Mouse (Mus musculus): Measurements from ENCODE around the gene Nutm1. TPM values are rescaled to one million over a fixed set of nuclear protein-coding genes. Genes with fewer than 3 reads are reported as not detected.
A peak's percentile ranks its signal among the peaks of the same experiment; 100 is the strongest.

The Nutm1 gene
- polyA plus RNA-seq, 1 experiment from 2014 or later: 0.02 TPM

GRCm38 (mm10) chr2:112220880-112221279, 38.2 kb downstream of the Nutm1 start:
- WGBS (ENCODE audit: insufficient replicate concordance): 55% methylated on average over 5 of the region's 5 CpGs
- Histone ChIP-seq H3K4me2 (ENCODE audit: low read depth, low read length) (no peak overlapping the region), H3K9me3 (ENCODE audit: low read length) (no peaks in the 10 kb centered on the region), H3K4me1 (ENCODE audit: insufficient read depth) (no peaks in the 10 kb centered on the region), H3K27me3 (ENCODE audit: insufficient read depth, low read length) (no peaks in the 10 kb centered on the region), H3K36me3 (replicated peaks; ENCODE audit: insufficient read depth, low read length) (no peaks in the 10 kb centered on the region), H3K9ac (replicated peaks) (no peak overlapping the region), H3K27ac (ENCODE audit: low read depth) (no peak overlapping the region), H3K4me3 (ENCODE audit: low read depth, low read length) (no peak overlapping the region)
- no peak for TF ChIP-seq EP300 (IDR thresholded peaks at IDR 0.05; ENCODE audit: low read depth)
- no peak for TF ChIP-seq CTCF (IDR thresholded peaks at IDR 0.05; ENCODE audit: low read depth)
- ATAC-seq (no peak), DNase-seq (no peak)

DNA sequence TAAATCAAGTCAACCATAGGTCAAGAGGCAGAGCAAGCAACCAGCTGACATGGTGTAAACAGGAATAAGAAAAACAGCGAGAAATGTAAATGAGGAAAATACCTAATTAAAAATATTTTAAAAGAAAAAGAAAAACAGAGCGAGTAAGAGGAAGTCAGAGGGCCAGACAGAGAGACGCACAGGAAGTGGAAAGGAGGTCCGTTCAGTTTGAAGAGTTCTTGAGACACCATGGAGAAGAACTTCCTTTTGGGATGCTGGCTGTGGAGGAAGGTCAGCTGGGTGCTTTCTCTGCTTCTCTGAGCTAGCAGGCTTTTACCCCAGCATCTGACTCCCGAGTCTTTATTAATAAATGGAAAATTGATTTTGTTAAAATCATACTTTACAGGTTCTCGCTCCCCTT, 41.5 kb downstream of the Nutm1 start:
- H3K27ac ChIP-seq (ENCODE audit: low read depth): no peak overlapping the region
- H3K4me3 ChIP-seq (ENCODE audit: low read depth, low read length): no peak overlapping the region
- ATAC-seq (no peak), DNase-seq (no peak)
- TF ChIP-seq CTCF (IDR thresholded peaks at IDR 0.05; ENCODE audit: low read depth): no peak
- TF ChIP-seq EP300 (IDR thresholded peaks at IDR 0.05; ENCODE audit: low read depth): no peak
- no peak overlapping the region for H3K9ac ChIP-seq (replicated peaks)
- H3K4me2 ChIP-seq (ENCODE audit: low read depth, low read length): no peak overlapping the region
- WGBS (ENCODE audit: insufficient replicate concordance): 56% methylated on average over 6 of the region's 6 CpGs
- no peaks in the 10 kb centered on the region for H3K4me1 ChIP-seq (ENCODE audit: insufficient read depth)
- H3K27me3 ChIP-seq (ENCODE audit: insufficient read depth, low read length): no peaks in the 10 kb centered on the region
- H3K9me3 ChIP-seq (ENCODE audit: low read length): no peaks in the 10 kb centered on the region
- no peaks in the 10 kb centered on the region for H3K36me3 ChIP-seq (replicated peaks; ENCODE audit: insufficient read depth, low read length)

DNA sequence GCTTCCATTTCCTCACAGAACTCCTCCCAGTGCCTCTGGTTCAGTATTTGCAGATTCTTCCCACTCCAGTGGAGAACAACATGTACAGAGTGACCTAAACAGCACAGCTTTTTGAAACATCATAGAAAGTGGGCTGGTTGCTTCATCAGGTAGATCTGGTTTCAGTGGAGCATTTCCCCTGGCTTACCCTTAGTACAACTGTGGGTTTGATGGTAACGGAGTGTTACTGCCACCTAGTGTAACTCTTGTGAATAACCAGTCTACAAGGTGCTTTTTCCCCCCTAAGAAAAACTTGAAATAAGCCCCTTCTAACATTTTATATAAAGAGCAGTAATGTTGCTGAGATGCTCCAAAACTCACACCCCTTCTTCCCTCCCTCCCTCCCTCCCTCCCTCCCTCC, 43.1 kb downstream of the Nutm1 start:
- Histone ChIP-seq H3K27ac (ENCODE audit: low read depth) (no peak overlapping the region), H3K4me3 (ENCODE audit: low read depth, low read length) (no peak overlapping the region), H3K4me1 (ENCODE audit: insufficient read depth) (no peaks in the 10 kb centered on the region), H3K9ac (replicated peaks) (no peak overlapping the region), H3K4me2 (ENCODE audit: low read depth, low read length) (no peak overlapping the region), H3K27me3 (ENCODE audit: insufficient read depth, low read length) (no peaks in the 10 kb centered on the region), H3K9me3 (ENCODE audit: low read length) (no peaks in the 10 kb centered on the region), H3K36me3 (replicated peaks; ENCODE audit: insufficient read depth, low read length) (no peaks in the 10 kb centered on the region)
- DNase-seq (no peak), ATAC-seq (peak; percentile 57; the same call in 1 of the 2 replicates)
- 19% methylated on average over 1 of the region's 1 CpGs for WGBS (ENCODE audit: insufficient replicate concordance)
- TF ChIP-seq EP300 (IDR thresholded peaks at IDR 0.05; ENCODE audit: low read depth): no peak
- peak; percentile 62 for TF ChIP-seq CTCF (IDR thresholded peaks at IDR 0.05; ENCODE audit: low read depth)

GRCm38 (mm10) chr2:112210699-112211098, 48.4 kb downstream of the Nutm1 start:
- no peak for DNase-seq
- Histone ChIP-seq H3K4me3 (ENCODE audit: low read depth, low read length) (no peak overlapping the region), H3K9ac (replicated peaks) (no peak overlapping the region), H3K4me1 (ENCODE audit: insufficient read depth) (no peaks in the 10 kb centered on the region), H3K9me3 (ENCODE audit: low read length) (no peaks in the 10 kb centered on the region), H3K27ac (ENCODE audit: low read depth) (no peak overlapping the region), H3K27me3 (ENCODE audit: insufficient read depth, low read length) (no peaks in the 10 kb centered on the region), H3K36me3 (replicated peaks; ENCODE audit: insufficient read depth, low read length) (no peaks in the 10 kb centered on the region), H3K4me2 (ENCODE audit: low read depth, low read length) (no peak overlapping the region)
- WGBS (ENCODE audit: insufficient replicate concordance): 74% methylated on average over 2 of the region's 2 CpGs
- no peak for TF ChIP-seq EP300 (IDR thresholded peaks at IDR 0.05; ENCODE audit: low read depth)
- TF ChIP-seq CTCF (IDR thresholded peaks at IDR 0.05; ENCODE audit: low read depth): no peak
- no peak for ATAC-seq

GRCm38 (mm10) chr2:112210142-112210541, 48.9 kb downstream of the Nutm1 start:
- DNase-seq (no peak), ATAC-seq (no peak)
- 59% methylated on average over 6 of the region's 6 CpGs for WGBS (ENCODE audit: insufficient replicate concordance)
- H3K4me3 ChIP-seq (ENCODE audit: low read depth, low read length): no peak overlapping the region
- H3K36me3 ChIP-seq (replicated peaks; ENCODE audit: insufficient read depth, low read length): no peaks in the 10 kb centered on the region
- H3K9ac ChIP-seq (replicated peaks): no peak overlapping the region
- H3K4me1 ChIP-seq (ENCODE audit: insufficient read depth): no peaks in the 10 kb centered on the region
- H3K4me2 ChIP-seq (ENCODE audit: low read depth, low read length): no peak overlapping the region
- H3K9me3 ChIP-seq (ENCODE audit: low read length): no peaks in the 10 kb centered on the region
- H3K27ac ChIP-seq (ENCODE audit: low read depth): no peak overlapping the region
- no peaks in the 10 kb centered on the region for H3K27me3 ChIP-seq (ENCODE audit: insufficient read depth, low read length)
- TF ChIP-seq CTCF (IDR thresholded peaks at IDR 0.05; ENCODE audit: low read depth) (no peak), EP300 (IDR thresholded peaks at IDR 0.05; ENCODE audit: low read depth) (no peak)

GRCm38 (mm10) chr2:112203056-112203455, 56.0 kb downstream of the Nutm1 start:
- 73% methylated on average over 6 of the region's 6 CpGs for WGBS (ENCODE audit: insufficient replicate concordance)

More at GRCm38 (mm10) chr2:112203056-112203455, 56.0 kb downstream of the Nutm1 start:
- Histone ChIP-seq H3K36me3 (replicated peaks; ENCODE audit: insufficient read depth, low read length) (no peaks in the 10 kb centered on the region), H3K27ac (ENCODE audit: low read depth) (no peak overlapping the region), H3K4me1 (ENCODE audit: insufficient read depth) (no peaks in the 10 kb centered on the region), H3K9me3 (ENCODE audit: low read length) (no peaks in the 10 kb centered on the region), H3K9ac (replicated peaks) (no peak overlapping the region), H3K4me3 (ENCODE audit: low read depth, low read length) (no peak overlapping the region), H3K27me3 (ENCODE audit: insufficient read depth, low read length) (no peaks in the 10 kb centered on the region), H3K4me2 (ENCODE audit: low read depth, low read length) (no peak overlapping the region)
- DNase-seq (no peak), ATAC-seq (no peak)
- no peak for TF ChIP-seq CTCF (IDR thresholded peaks at IDR 0.05; ENCODE audit: low read depth)
- no peak for TF ChIP-seq EP300 (IDR thresholded peaks at IDR 0.05; ENCODE audit: low read depth)

Other genes with a start within 250 kb of the Nutm1 start
- not detected in 2 replicates for gene Olfr1310, start 246.6 kb downstream of the Nutm1 start, polyA plus RNA-seq (2015; fragmentation: Nextera tagmentation; extraction: Ambion mirVana)
- gene Olfr1311, start 234.9 kb downstream of the Nutm1 start, polyA plus RNA-seq (2015; fragmentation: Nextera tagmentation; extraction: Ambion mirVana): not detected in 2 replicates
- not detected in 2 replicates for gene Olfr1312, start 209.1 kb downstream of the Nutm1 start, polyA plus RNA-seq (2015; fragmentation: Nextera tagmentation; extraction: Ambion mirVana)
- gene Olfr1313, start 181.4 kb downstream of the Nutm1 start, polyA plus RNA-seq (2015; fragmentation: Nextera tagmentation; extraction: Ambion mirVana): not detected in 2 replicates
- not detected in 2 replicates for gene Olfr1314, start 162.5 kb downstream of the Nutm1 start, polyA plus RNA-seq (2015; fragmentation: Nextera tagmentation; extraction: Ambion mirVana)
- gene Olfr1315-ps1, start 143.9 kb downstream of the Nutm1 start, polyA plus RNA-seq (2015; fragmentation: Nextera tagmentation; extraction: Ambion mirVana): not detected in 2 replicates
- gene Olfr1316, start 124.3 kb downstream of the Nutm1 start, polyA plus RNA-seq (2015; fragmentation: Nextera tagmentation; extraction: Ambion mirVana): not detected in 2 replicates
- not detected in 2 replicates for gene Olfr1317, start 119.0 kb downstream of the Nutm1 start, polyA plus RNA-seq (2015; fragmentation: Nextera tagmentation; extraction: Ambion mirVana)
- gene Olfr1318, start 105.1 kb downstream of the Nutm1 start, polyA plus RNA-seq (2015; fragmentation: Nextera tagmentation; extraction: Ambion mirVana): not detected in 2 replicates
- 1.6 and 1.7 TPM in 2 replicates for gene Lpcat4, start 19.8 kb downstream of the Nutm1 start, polyA plus RNA-seq (2015; fragmentation: Nextera tagmentation; extraction: Ambion mirVana)
- gene Nop10, start 2.6 kb upstream of the Nutm1 start, polyA plus RNA-seq (2015; fragmentation: Nextera tagmentation; extraction: Ambion mirVana): 129 TPM in 2 replicates
- gene Slc12a6, start 6.5 kb upstream of the Nutm1 start, polyA plus RNA-seq (2015; fragmentation: Nextera tagmentation; extraction: Ambion mirVana): 3.7 and 4.1 TPM in 2 replicates
- not detected in 2 replicates for gene Gm21985, start 7.0 kb upstream of the Nutm1 start, polyA plus RNA-seq (2015; fragmentation: Nextera tagmentation; extraction: Ambion mirVana)
- gene Emc4, start 108.7 kb upstream of the Nutm1 start, polyA plus RNA-seq (2015; fragmentation: Nextera tagmentation; extraction: Ambion mirVana): 62.9 and 63.6 TPM in 2 replicates
- 9.9 and 10.7 TPM in 2 replicates for gene Katnbl1, start 119.9 kb upstream of the Nutm1 start, polyA plus RNA-seq (2015; fragmentation: Nextera tagmentation; extraction: Ambion mirVana)
- 19.1 and 19.2 TPM in 2 replicates for gene Emc7, start 195.7 kb upstream of the Nutm1 start, polyA plus RNA-seq (2015; fragmentation: Nextera tagmentation; extraction: Ambion mirVana)
- not detected in 2 replicates for gene Chrm5, start 221.5 kb upstream of the Nutm1 start, polyA plus RNA-seq (2015; fragmentation: Nextera tagmentation; extraction: Ambion mirVana)
- 3.2 and 3.6 TPM in 2 replicates for gene Aven, start 233.7 kb upstream of the Nutm1 start, polyA plus RNA-seq (2015; fragmentation: Nextera tagmentation; extraction: Ambion mirVana)